Mouse (Mus musculus) kidney, adult 2 months (tissue): ENCODE data around the gene Olfr692.
"Not testable (repeated sequence)": the region's sequence is repeated elsewhere in the genome, so short reads cannot be mapped to it uniquely, and the experiment has no call there.

Experiments
- CTCF ChIP-seq: fragments of 200-500 bp; conservative IDR thresholded peaks from 2 replicates; pipeline ENCODE4 v1.5.1; 2011; ENCODE audit warnings: low read depth, mild to moderate bottlenecking, control low read depth, low read length, moderate library complexity, mixed read lengths; ENCODE audit not compliant: insufficient read depth, insufficient read length
- POLR2A ChIP-seq: fragments of 200-500 bp; IDR thresholded peaks from one replicate; pipeline ENCODE4 v1.6.1; 2011; ENCODE audit warnings: low read depth, low read length, control low read depth

DNA sequence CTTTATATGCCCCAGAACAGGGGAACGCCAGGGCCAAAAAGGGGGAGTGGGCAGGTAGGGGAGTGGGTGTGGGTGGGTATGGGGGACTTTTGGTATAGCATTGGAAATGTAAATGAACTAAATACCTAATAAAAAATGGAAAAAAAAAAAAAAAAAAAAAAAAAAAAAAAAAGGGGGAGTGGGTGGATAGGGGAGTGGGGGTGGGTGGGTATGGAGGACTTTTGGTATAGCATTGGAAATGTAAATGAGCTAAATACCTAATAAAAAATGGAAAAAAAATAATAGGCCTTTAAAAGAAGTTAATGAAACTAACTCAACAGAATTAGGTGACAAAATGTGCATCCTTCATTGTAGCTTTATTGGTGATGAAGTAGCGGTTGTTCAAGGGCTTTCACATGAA, 11.5 kb upstream of the Olfr692 start:
- not testable (repeated sequence) for TF ChIP-seq CTCF, POLR2A
